Mouse (Mus musculus): ENCODE measurements around the gene Insl5.
A peak's percentile ranks its signal among the peaks of the same experiment; 100 is the strongest.

Gene Insl5

DNA sequence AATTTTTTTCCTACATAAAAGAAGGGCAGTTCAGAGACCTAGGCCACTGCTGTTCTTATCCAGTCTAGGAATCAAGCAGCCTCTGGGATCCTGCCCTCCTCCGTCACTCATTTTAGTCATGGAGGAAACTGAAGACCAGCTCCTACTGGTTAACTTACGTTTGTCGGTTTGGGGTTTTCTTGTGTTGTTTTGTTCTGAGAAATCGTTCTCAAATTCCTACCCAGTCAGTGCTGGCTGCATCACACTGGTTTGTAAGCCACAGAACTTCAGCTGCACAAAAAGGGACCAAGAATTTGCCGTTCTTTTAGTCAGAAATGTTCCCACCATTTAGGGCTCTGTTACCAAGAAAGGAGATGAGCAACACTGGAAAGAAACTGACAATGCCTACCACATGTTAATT is 37.3 kb downstream of the Insl5 start:
- DNase-seq = no peak

DNA sequence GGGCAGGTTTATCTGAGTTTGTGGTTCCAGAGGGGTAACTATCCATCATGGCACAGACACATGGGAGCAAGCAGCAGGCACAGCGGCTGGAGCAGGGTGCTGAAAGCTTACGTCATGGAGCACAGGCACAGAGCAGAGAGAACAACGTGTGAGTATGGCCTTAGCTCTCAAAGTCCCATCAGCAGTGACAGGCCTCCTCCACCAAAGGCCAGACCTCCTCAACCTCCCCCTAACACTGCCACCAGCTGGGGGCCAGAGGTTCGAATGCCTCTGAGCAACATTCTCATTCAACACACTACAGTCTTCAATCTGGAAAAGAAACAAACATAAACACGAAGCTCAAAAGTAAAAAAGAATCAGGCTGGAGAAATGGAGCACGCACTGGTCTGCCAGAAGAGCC is 38.1 kb downstream of the Insl5 start:
- DNase-seq = no peak

DNA sequence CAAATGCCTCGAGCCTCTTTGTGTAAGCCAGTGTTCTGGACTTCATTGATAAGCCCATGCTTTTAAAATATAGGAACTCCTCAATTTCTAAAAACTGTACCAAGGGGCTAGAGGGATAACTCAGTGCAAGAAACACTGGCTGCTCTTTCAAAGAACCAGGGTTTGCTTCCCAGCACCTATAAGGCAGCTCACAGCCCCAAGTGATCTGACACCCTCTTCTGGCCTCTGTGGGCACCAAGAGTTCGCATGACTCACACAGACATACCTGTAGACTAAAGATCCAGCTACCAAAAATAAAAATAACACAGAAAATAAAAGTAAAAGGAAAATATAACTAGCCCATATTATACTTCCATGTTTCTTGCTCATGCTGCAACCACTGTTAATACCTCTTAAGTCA is 38.9 kb downstream of the Insl5 start:
- no peak for DNase-seq

DNA sequence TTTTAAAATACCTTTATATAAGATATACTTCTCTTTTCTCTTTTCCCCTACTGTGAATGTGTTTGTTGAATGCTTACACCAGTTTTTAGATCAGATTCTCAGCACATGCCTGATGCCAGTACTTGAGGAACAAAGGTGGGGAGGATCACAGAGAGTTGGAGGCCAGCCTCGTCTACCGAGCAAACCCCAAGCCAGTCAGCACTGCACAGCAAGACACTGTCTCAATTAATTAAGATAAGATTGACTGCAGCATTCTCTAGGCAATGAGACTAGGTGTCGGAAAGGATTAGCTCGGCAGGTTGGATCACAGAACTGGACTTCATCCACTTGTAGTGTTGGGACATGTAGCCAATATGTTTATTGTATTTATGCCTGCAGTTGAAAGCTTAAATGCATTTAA is 39.3 kb downstream of the Insl5 start:
- DNase-seq = no peak

DNA sequence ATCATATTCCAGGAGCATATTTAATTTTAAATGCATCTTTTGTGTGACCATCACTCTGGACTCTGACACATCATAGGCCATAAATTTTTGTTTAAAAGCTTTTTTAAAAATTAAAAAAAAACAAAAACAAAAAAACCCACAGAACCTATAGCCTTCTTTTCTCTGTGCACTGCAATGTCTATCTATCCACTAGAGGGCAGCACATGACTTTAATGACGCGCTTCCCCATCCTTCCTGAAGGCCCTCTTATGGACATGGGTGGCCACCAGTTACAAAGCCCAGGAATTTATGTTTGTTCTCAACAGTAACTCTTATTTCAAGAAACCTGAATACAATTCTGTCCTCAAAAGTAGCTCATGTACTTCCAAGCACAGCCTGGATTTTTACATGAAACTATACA is 39.7 kb downstream of the Insl5 start:
- peak; percentile 38 for DNase-seq

DNA sequence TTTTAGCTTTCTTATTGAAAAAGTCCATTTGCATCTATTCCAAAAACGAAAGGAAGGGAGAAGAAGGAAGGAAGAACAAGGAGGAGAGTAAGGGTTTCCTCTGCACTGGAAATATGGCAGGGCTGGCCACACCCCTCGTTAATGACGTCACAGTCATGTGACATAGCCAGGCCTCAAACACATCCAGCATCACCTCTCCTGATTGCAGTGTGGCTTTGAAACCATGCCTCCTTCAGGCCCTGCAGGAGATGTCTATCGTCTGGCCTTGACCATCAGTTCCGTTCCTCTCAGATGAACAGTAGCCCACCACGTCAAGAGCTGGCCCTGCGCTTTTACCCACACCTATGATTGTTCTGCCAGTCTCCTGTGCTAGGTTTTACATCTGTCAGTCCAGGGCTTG is 40.5 kb downstream of the Insl5 start:
- DNase-seq = no peak

DNA sequence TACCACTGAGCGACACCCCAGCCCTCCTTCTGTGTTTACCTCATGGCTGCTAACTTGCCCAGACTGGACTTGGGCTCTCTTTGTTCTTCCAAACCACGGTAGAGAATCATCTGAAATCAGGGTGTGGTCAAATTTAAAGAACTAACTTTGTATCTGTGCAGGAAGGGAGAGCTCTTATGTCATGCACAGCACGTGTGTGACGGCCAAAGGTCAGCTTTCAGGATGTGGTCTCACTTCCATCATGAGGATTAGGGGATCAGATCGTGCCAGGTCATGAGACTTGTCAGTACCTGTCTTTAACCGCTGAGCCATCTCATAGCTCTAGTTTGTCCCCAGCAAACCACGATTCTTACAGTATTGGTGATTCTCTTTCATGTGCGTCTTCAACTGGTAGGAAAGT is 44.9 kb downstream of the Insl5 start:
- DNase-seq = no peak

DNA sequence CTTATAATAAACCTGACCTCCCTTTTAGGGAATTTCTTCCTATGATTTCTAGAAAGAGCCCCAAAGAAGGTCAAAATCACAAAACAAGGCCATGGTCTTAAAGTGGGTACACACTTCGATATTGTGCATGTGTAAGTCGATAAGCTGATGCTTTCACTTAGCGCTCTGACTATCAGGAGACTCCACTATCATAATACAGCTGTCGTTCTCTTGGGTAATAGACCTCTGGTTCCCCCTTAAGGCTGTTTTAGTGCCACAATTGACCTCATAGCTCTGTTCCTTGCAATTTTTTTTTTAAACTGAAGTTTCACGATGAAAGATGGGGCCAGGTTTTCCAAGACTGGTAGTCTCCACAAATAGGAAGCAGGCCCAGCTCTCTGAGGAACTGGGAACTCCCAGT is 47.3 kb downstream of the Insl5 start:
- no peak for DNase-seq

DNA sequence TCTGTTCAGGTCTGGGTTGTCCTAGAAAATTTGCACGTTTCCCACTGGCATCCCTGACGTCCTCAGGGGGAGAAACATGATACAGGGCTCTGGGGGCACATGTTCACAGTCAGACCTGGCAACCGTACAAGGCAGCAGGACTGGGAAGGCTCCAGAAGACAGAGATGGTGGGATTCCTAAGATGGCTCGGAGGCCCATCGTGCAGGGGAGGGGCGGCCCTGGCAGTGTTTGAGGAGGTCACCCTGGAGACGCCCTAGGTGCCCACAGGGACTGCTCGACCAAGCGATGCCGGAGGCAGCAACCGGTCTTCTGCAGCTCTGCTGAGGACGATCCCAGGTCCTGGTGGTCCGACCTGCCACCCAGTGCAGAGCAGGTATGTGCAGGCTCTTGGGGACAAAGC is 48.2 kb downstream of the Insl5 start, which contains the start of gene Tctex1d1:
TSS of gene Tctex1d1 (plus strand) at position 167 of the 400 bp plus-strand sequence.
- peak; percentile 10 for DNase-seq

DNA sequence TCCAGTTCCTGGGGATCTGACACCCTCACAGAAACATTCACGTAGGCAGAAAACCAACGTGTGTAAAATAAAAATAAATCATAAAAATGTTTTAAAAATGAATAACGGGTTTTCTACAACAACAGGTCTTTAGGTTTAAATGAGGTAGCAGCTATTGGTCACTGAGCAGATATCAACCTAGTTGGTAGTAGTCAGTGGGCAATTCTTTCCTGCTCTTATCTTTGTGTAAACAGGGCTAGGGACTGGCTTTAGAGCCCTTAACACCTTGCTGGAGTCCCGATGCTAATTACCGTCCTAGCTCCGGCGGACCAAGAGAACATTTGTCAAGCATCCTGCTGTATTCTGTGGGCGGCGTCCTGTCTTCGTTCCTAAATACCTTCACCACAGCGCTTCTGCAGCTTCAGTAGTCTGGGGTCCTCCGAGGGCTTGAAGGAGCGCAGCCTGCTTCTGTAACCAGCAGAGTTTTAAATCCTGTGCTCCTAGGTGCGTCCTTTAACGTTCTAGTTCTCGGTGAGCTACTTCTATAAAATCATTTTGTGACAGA is 48.8 kb downstream of the Insl5 start:
- no peak for DNase-seq

DNA sequence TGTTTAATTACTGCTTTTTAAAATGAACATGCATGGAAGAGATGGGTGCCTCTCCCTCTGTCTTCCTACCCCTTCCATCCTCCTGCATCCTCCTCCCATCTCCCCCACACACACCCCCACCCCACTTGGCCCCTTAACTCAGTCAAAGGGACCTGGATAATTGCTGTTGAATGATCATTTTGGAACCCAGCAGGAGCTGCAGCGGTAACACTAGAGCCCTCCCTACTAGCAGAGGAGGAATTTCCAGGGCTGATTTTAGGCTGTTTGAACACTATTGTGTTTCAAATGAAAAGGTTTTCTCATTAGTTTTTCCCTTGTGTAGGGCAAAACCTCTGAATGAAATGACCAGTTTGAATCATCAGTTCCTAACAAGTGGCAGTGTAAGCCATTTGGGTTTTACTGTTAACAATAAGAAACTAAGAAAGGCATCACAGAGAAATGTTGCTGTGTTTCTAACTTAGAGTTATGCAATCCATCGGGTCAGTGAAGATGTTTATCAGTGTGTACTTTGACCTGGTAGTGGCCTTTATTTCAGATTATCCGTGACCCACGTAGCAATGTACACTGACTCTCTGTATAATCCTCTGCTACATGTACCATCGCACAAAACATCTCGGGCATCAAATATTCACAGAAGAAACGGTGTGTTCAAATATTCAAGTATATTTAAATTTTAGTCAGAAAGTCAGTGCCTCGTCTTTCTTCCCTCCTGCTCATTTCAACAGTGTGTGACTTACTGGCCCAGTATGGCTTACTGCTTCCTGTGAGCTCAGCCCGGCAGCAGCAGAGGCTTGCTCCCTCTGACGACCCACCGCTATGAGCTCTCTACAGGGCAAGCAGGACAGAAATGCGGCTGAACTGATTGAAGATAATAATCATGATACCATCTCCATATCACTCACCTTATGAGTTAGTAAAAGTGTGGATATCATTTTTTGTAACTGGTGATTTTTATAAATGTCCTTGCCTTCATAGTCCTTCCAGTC is 50.1 kb downstream of the Insl5 start:
- DNase-seq = no peak

DNA sequence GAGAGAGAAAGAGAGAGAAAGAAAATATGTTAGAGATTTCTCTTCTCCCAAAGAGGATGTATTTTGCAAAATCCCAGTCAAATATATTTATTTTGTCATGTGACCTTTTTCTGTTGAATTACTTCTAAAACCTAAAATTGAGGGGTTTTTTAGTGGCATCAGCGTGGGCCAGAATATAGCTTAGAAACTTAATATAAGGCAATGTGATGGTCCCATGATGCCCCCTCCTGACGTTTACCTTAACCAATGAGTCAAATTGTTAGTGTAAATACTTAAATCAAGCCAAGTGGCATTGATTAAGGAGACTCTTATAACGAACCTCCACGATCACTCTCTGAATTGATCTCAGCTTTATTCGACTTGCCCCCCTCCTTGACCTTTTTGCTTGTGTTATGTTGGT is 52.5 kb downstream of the Insl5 start:
- no peak for DNase-seq

DNA sequence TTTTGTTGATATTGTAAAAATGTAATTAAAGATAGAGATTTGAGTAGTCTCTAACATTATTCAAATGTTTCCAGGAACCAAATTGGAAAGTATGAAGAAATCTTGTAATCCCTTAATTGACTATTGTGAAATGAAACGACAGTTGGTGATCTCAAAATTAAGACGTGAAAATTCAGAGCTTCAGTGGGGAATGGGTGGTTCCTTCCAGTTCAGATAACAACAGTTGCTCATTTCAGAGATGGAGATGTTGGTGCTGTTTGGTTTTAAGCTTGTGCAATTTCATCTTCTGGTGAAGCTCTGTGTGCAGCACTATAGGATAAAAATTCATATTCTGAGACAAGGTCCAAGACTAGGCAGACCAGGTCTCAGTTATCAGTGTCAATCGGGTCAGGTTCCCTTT is 54.6 kb downstream of the Insl5 start:
- no peak for DNase-seq

DNA sequence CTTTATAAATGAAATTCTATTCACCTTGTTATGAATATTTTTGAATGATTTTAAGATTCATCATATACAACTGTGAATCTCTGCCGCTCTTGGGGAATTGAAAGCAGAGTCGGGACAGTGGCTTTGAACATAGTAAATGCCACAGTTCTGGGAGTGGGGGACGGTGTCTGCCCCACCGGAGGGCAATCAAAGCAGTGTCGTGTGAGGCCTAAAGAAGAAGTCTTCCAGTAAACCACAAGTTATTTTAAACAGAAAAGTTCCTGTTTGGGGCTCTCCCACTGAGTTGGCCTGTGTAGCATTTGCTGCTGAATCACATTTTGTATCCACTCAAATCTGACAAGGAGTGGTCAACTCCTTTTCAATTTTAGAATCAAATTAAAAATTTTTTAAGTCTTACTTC is 55.5 kb downstream of the Insl5 start:
- DNase-seq = no peak

DNA sequence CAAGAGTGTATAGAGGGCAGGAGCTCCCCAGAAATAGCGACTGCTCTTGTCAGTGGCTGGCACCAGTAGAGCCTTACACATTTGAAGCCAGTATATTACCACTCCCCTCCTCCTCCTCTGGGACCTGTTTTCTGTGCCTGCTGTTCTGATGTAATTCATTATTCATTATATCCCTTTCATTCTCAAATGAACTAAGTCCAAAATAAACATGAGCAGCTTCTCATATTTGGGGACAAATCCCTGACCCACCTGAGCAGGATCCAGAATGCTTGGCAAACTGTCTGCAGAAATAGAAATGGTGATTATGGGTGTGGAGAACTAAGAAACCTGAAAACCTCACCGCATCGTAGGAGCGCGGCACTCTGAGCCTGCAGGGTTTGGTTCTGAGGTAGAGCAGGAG is 57.0 kb downstream of the Insl5 start:
- DNase-seq = no peak
